Mouse (Mus musculus) olfactory bulb, adult 2 months (tissue): ENCODE measurements around the gene Cacng1. TPM values are rescaled to one million over a fixed set of nuclear protein-coding genes. Genes with fewer than 3 reads are reported as not detected.
A peak's percentile ranks its signal among the peaks of the same experiment; 100 is the strongest.

ENCODE experiments used
- H3K27ac ChIP-seq: fragments of 200-500 bp; 2 replicates; pipeline ENCODE4 v1.5.1; 2012; ENCODE audit warnings: low read depth, low read length; ENCODE audit not compliant: insufficient read depth
- H3K4me1 ChIP-seq: fragments of 200-500 bp; 2 replicates; pipeline ENCODE4 v1.6.1; 2012; ENCODE audit warnings: low read length; ENCODE audit not compliant: control insufficient read depth, insufficient read depth
- H3K4me3 ChIP-seq: fragments of 200-500 bp; 2 replicates; pipeline ENCODE4 v1.5.1; 2012; ENCODE audit warnings: mild to moderate bottlenecking, low read depth, low read length, moderate library complexity; ENCODE audit not compliant: insufficient read depth
- CTCF ChIP-seq: fragments of 200-500 bp; IDR thresholded peaks from 2 replicates; pipeline ENCODE4 v1.5.1; 2012; ENCODE audit warnings: low read depth, mild to moderate bottlenecking, low read length, moderate library complexity; ENCODE audit not compliant: insufficient read depth
- POLR2A ChIP-seq: fragments of 200-500 bp; IDR thresholded peaks from 2 replicates; pipeline ENCODE4 v1.6.1; 2012; ENCODE audit warnings: mild to moderate bottlenecking, low read depth, low read length, moderate library complexity; ENCODE audit not compliant: insufficient read depth
- WGBS: fragments of 180-500 bp; shearing (Covaris S2); methylation state at CpG from one replicate; pipeline ENCODE4 v1.1.7; 2018; 5-methylcytosine and 5-hydroxymethylcytosine counted together
- polyA plus RNA-seq: library from polyadenylated mRNA; stranded (reverse); fragments of >200 nt; gene quantifications from 2 replicates; pipeline ENCODE4 v1.2.4, GENCODE M21; 2012; ENCODE audit warnings: low replicate concordance; ENCODE audit not compliant: missing spikeins, insufficient read depth, insufficient read length

Gene Cacng1
- polyA plus RNA-seq, 1 experiment = not detected

- TF ChIP-seq CTCF (no peak), POLR2A (no peak)
- no peak overlapping the region for H3K4me3 ChIP-seq
- H3K4me1 ChIP-seq = no peaks in the 10 kb centered on the region
- WGBS = 85% methylated on average over 6 of the region's 6 CpGs
- no peak overlapping the region for H3K27ac ChIP-seq
These were observed 23.0 kb downstream of the Cacng1 start for GRCm38 (mm10) chr11:107693338-107693737.

GRCm38 (mm10) chr11:107691569-107691968, 24.8 kb downstream of the Cacng1 start:
- Histone ChIP-seq H3K4me3 (no peak overlapping the region), H3K4me1 (no peaks in the 10 kb centered on the region), H3K27ac (no peak overlapping the region)
- no peak for TF ChIP-seq POLR2A
- 70% methylated on average over 8 of the region's 8 CpGs for WGBS

GRCm38 (mm10) chr11:107688480-107688879, 27.8 kb downstream of the Cacng1 start:
- no peak for TF ChIP-seq POLR2A
- no peak for TF ChIP-seq CTCF
- WGBS = 96% methylated on average over 10 of the region's 10 CpGs
- Histone ChIP-seq H3K4me1 (peaks cover 5% of the 10 kb centered on the region), H3K27ac (no peak overlapping the region), H3K4me3 (no peak overlapping the region)

GRCm38 (mm10) chr11:107686290-107686689, 30.0 kb downstream of the Cacng1 start:
- WGBS = 92% methylated on average over 20 of the region's 20 CpGs
- Histone ChIP-seq H3K4me1 (peaks cover 10% of the 10 kb centered on the region), H3K27ac (no peak overlapping the region), H3K4me3 (no peak overlapping the region)
- TF ChIP-seq CTCF = no peak
- TF ChIP-seq POLR2A = no peak

- peaks cover 10% of the 10 kb centered on the region for H3K4me1 ChIP-seq
- no peak overlapping the region for H3K27ac ChIP-seq
- H3K4me3 ChIP-seq = no peak overlapping the region
- TF ChIP-seq POLR2A (no peak), CTCF (no peak)
- WGBS = 46% methylated on average over 19 of the region's 19 CpGs
These were observed 32.5 kb downstream of the Cacng1 start for GRCm38 (mm10) chr11:107683544-107684465.

- H3K4me1 ChIP-seq = peaks cover 10% of the 10 kb centered on the region
- H3K4me3 ChIP-seq = no peak overlapping the region
- 64% methylated on average over 9 of the region's 9 CpGs for WGBS
- TF ChIP-seq CTCF (no peak), POLR2A (no peak)
- no peak overlapping the region for H3K27ac ChIP-seq
These were observed 33.5 kb downstream of the Cacng1 start for GRCm38 (mm10) chr11:107682694-107683355.

- Histone ChIP-seq H3K4me3 (no peak overlapping the region), H3K4me1 (peaks cover 12% of the 10 kb centered on the region), H3K27ac (0 out of 2 replicates have a peak overlapping the region, but pooled peaks have one; percentile 48)
- no peak for TF ChIP-seq POLR2A
- 20% methylated on average over 17 of the region's 17 CpGs for WGBS
These were observed 39.9 kb downstream of the Cacng1 start for GRCm38 (mm10) chr11:107676207-107676940.

GRCm38 (mm10) chr11:107675246-107675645, 41.1 kb downstream of the Cacng1 start:
- TF ChIP-seq CTCF (no peak), POLR2A (no peak)
- 82% methylated on average over 10 of the region's 10 CpGs for WGBS
- no peak overlapping the region for H3K4me3 ChIP-seq
- H3K4me1 ChIP-seq = peaks cover 12% of the 10 kb centered on the region
- H3K27ac ChIP-seq = no peak overlapping the region

- Histone ChIP-seq H3K4me1 (peaks cover 12% of the 10 kb centered on the region), H3K4me3 (no peak overlapping the region), H3K27ac (no peak overlapping the region)
- TF ChIP-seq CTCF = no peak
- no peak for TF ChIP-seq POLR2A
- 92% methylated on average over 8 of the region's 8 CpGs for WGBS
These were observed 41.7 kb downstream of the Cacng1 start for GRCm38 (mm10) chr11:107674601-107675000.
